Mouse (Mus musculus) cortical plate, adult 2 months (tissue): Measurements from ENCODE around the gene Ppy.

Source experiments
- CTCF ChIP-seq: fragments of 200-500 bp; IDR thresholded peaks from 2 replicates; pipeline ENCODE4 v1.5.1; 2011; ENCODE audit warnings: mild to moderate bottlenecking, control low read depth, low read length; ENCODE audit not compliant: insufficient read depth; ENCODE audit errors: extremely low read depth
- POLR2A ChIP-seq: fragments of 200-500 bp; IDR thresholded peaks from 2 replicates; pipeline ENCODE4 v1.6.1; 2011; ENCODE audit warnings: mild to moderate bottlenecking, low read length, control low read depth; ENCODE audit not compliant: insufficient read depth; ENCODE audit errors: extremely low read depth

DNA sequence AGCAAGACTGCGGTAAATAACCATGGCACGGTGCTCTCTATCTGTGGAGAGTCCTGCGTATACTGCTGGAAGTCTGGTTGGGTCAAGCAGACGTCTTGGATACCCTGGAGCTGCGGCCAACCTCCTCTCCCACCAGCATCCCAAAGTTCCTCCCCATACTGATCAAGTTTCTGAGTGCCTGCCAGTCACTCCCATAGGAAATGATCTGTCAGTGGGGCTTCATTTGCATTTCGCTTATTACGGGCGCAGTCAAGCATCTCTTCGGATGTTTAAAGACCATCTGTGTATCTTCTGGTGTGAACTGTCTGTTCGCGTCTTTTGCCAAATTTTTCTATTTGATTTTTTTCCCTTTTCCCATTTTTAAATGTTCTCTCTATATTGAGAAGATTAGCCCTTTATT is 31.5 kb downstream of the Ppy start:
- TF ChIP-seq CTCF = no peak
- no peak for TF ChIP-seq POLR2A
